Mouse (Mus musculus): ENCODE measurements around the gene Hist1h3f. TPM values are rescaled to one million over a fixed set of nuclear protein-coding genes. Genes with fewer than 3 reads are reported as not detected.

Gene Hist1h3f
- total and polyA plus RNA-seq, 3 experiments: 0.94 to 5.5 (median 5.1) TPM

GRCm38 (mm10) chr13:23581408-23582218 lies 37.8 kb downstream of the Hist1h3f start, which contains the start of gene Hist1h4d:
TSS of gene Hist1h4d (plus strand) at chr13:23581598.
- Histone ChIP-seq H3K27me3 (ENCODE audit: control insufficient read depth, insufficient read depth, low read length) (no peaks in the 10 kb centered on the region), H3K4me1 (ENCODE audit: control insufficient read depth, insufficient read depth, low read length) (peaks cover 4% of the 10 kb centered on the region), H3K27ac (peak within 1 kb of the TSS; percentile 24), H3K4me3 (peak within 1 kb of the TSS; percentile 72), H3K9ac (ENCODE audit: low read depth, low read length) (peak within 1 kb of the TSS; percentile 71), H3K36me3 (ENCODE audit: control insufficient read depth, insufficient read depth, low read length) (peaks cover 4% of the 10 kb centered on the region; the same call in 1 of the 2 replicates), H3K79me2 (replicated peaks; ENCODE audit: control insufficient read depth, insufficient read depth, low read length) (no peaks in the 10 kb centered on the region)
- no peak for TF ChIP-seq CTCF (IDR thresholded peaks at IDR 0.05)
- TF ChIP-seq POLR2A (IDR thresholded peaks at IDR 0.05; ENCODE audit: insufficient read depth, low read depth, low read length): peak; percentile 100
- TF ChIP-seq EP300 (IDR thresholded peaks at IDR 0.05; ENCODE audit: insufficient read depth, low read depth, low read length): peak; percentile 97
- intact Hi-C loops (cut with DNase I): loop anchor here (5.0 to 10.0 kb wide), 4 partner anchors 161 to 1867 kb away; partner anchors contain the start of genes Hist1h1b, Hist1h2ag, Hist1h2ai and Hist1h2an
- peak; percentile 94 to 96 for DNase-seq
- under 1% methylated on average over 43 of the region's 43 CpGs for WGBS

GRCm38 (mm10) chr13:23582219-23583056 lies 38.6 kb downstream of the Hist1h3f start:
- no peaks in the 10 kb centered on the region for H3K27me3 ChIP-seq (ENCODE audit: control insufficient read depth, insufficient read depth, low read length)
- peak overlapping the region; percentile 72 for H3K4me3 ChIP-seq
- intact Hi-C loops (cut with DNase I): loop anchor here (5.0 to 10.0 kb wide), 4 partner anchors 160 to 1868 kb away; partner anchors contain the start of genes Hist1h1b, Hist1h2ag, Hist1h2ai and Hist1h2an
- H3K79me2 ChIP-seq (replicated peaks; ENCODE audit: control insufficient read depth, insufficient read depth, low read length): no peaks in the 10 kb centered on the region
- H3K9ac ChIP-seq (ENCODE audit: low read depth, low read length): peak overlapping the region; percentile 71; the same call in 1 of the 2 replicates
- H3K27ac ChIP-seq: peak overlapping the region; percentile 7
- 37% methylated on average over 6 of the region's 6 CpGs for WGBS
- H3K4me1 ChIP-seq (ENCODE audit: control insufficient read depth, insufficient read depth, low read length): peaks cover 4% of the 10 kb centered on the region
- H3K36me3 ChIP-seq (ENCODE audit: control insufficient read depth, insufficient read depth, low read length): peaks cover 4% of the 10 kb centered on the region; the same call in 1 of the 2 replicates
- DNase-seq: no peak
- no peak for TF ChIP-seq EP300 (IDR thresholded peaks at IDR 0.05; ENCODE audit: insufficient read depth, low read depth, low read length)
- TF ChIP-seq POLR2A (IDR thresholded peaks at IDR 0.05; ENCODE audit: insufficient read depth, low read depth, low read length): no peak
- TF ChIP-seq CTCF (IDR thresholded peaks at IDR 0.05): no peak

GRCm38 (mm10) chr13:23583387-23584068 lies 39.7 kb downstream of the Hist1h3f start:
- Histone ChIP-seq H3K27me3 (ENCODE audit: control insufficient read depth, insufficient read depth, low read length) (no peaks in the 10 kb centered on the region), H3K9ac (ENCODE audit: low read depth, low read length) (no peak overlapping the region), H3K27ac (no peak overlapping the region; the same call in 1 of the 2 replicates), H3K36me3 (ENCODE audit: control insufficient read depth, insufficient read depth, low read length) (peaks cover 4% of the 10 kb centered on the region; the same call in 1 of the 2 replicates), H3K4me3 (no peak overlapping the region; the same call in 1 of the 2 replicates), H3K4me1 (ENCODE audit: control insufficient read depth, insufficient read depth, low read length) (peaks cover 4% of the 10 kb centered on the region), H3K79me2 (replicated peaks; ENCODE audit: control insufficient read depth, insufficient read depth, low read length) (no peaks in the 10 kb centered on the region)
- no peak for DNase-seq
- intact Hi-C loops (cut with DNase I): loop anchor here (2.0 to 10.0 kb wide), 6 partner anchors 53 to 1869 kb away; partner anchors contain the start of genes Hist1h1b, Hist1h2ag, Hist1h2ai and Hist1h2an
- TF ChIP-seq CTCF (IDR thresholded peaks at IDR 0.05) (no peak), EP300 (IDR thresholded peaks at IDR 0.05; ENCODE audit: insufficient read depth, low read depth, low read length) (no peak), POLR2A (IDR thresholded peaks at IDR 0.05; ENCODE audit: insufficient read depth, low read depth, low read length) (no peak)

- no peaks in the 10 kb centered on the region for H3K79me2 ChIP-seq (replicated peaks; ENCODE audit: control insufficient read depth, insufficient read depth, low read length)
- H3K27me3 ChIP-seq (ENCODE audit: control insufficient read depth, insufficient read depth, low read length): no peaks in the 10 kb centered on the region
- peak overlapping the region; percentile 23 for H3K9ac ChIP-seq (ENCODE audit: low read depth, low read length)
- peaks cover 4% of the 10 kb centered on the region for H3K4me1 ChIP-seq (ENCODE audit: control insufficient read depth, insufficient read depth, low read length)
- H3K36me3 ChIP-seq (ENCODE audit: control insufficient read depth, insufficient read depth, low read length): peaks cover 4% of the 10 kb centered on the region; the same call in 1 of the 2 replicates
- H3K4me3 ChIP-seq: peak overlapping the region; percentile 67
- no peak for DNase-seq
- peak overlapping the region; percentile 95 for H3K27ac ChIP-seq
- intact Hi-C loops (cut with DNase I): loop anchor here (2.0 to 10.0 kb wide), 6 partner anchors 54 to 1870 kb away; partner anchors contain the start of genes Hist1h1b, Hist1h2ag, Hist1h2ai and Hist1h2an
- TF ChIP-seq EP300 (IDR thresholded peaks at IDR 0.05; ENCODE audit: insufficient read depth, low read depth, low read length) (no peak), CTCF (IDR thresholded peaks at IDR 0.05) (no peak), POLR2A (IDR thresholded peaks at IDR 0.05; ENCODE audit: insufficient read depth, low read depth, low read length) (no peak)
Measured at GRCm38 (mm10) chr13:23584331-23584730, 40.5 kb downstream of the Hist1h3f start.

- peak; percentile 57 for TF ChIP-seq POLR2A (IDR thresholded peaks at IDR 0.05; ENCODE audit: insufficient read depth, low read depth, low read length)
- TF ChIP-seq EP300 (IDR thresholded peaks at IDR 0.05; ENCODE audit: insufficient read depth, low read depth, low read length): no peak
- intact Hi-C loops (cut with DNase I): loop anchor here (2.0 to 10.0 kb wide), 4 partner anchors 54 to 1870 kb away; partner anchors contain the start of genes Hist1h1b, Hist1h2ai, Hist1h2an and Hist1h2bc
- no peaks in the 10 kb centered on the region for H3K79me2 ChIP-seq (replicated peaks; ENCODE audit: control insufficient read depth, insufficient read depth, low read length)
- under 1% methylated on average over 21 of the region's 21 CpGs for WGBS
- H3K27me3 ChIP-seq (ENCODE audit: control insufficient read depth, insufficient read depth, low read length): no peaks in the 10 kb centered on the region
- DNase-seq: peak; percentile 79 to 83
- peak overlapping the region; percentile 73 for H3K9ac ChIP-seq (ENCODE audit: low read depth, low read length)
- peak overlapping the region; percentile 67 for H3K4me3 ChIP-seq
- H3K4me1 ChIP-seq (ENCODE audit: control insufficient read depth, insufficient read depth, low read length): peaks cover 4% of the 10 kb centered on the region
- H3K36me3 ChIP-seq (ENCODE audit: control insufficient read depth, insufficient read depth, low read length): peaks cover 4% of the 10 kb centered on the region; the same call in 1 of the 2 replicates
- H3K27ac ChIP-seq: peak overlapping the region; percentile 95
Measured at GRCm38 (mm10) chr13:23585029-23585441, 41.2 kb downstream of the Hist1h3f start.
